Mouse (Mus musculus) adrenal gland, postnatal 4 days (tissue): ENCODE results near the gene Dnajb6. TPM values are rescaled to one million over a fixed set of nuclear protein-coding genes. Genes with fewer than 3 reads are reported as not detected.
A peak's percentile ranks its signal among the peaks of the same experiment; 100 is the strongest.
"Not testable (repeated sequence)": the region's sequence is repeated elsewhere in the genome, so short reads cannot be mapped to it uniquely, and the experiment has no call there.

ENCODE experiments used
- DNase-seq, 2 experiments: peaks; one replicate each; pipeline ENCODE4 v3.0.0; 2021 to 2022; ENCODE audit warnings: low spot score in 2 of 2, mixed read lengths in 2 of 2
- long read RNA-seq, 2 experiments: library from polyadenylated mRNA; stranded (forward); transcript quantifications; one replicate each; pipeline ENCODE4 v2.0.0; 2021
- total RNA-seq, 2 experiments: library from RNA; stranded (reverse); gene quantifications; 2 replicates each; pipeline ENCODE4 v1.2.3; 2021

Gene Dnajb6
- total RNA-seq: 100 to 1,000 TPM; 125 to 146 TPM
- long read RNA-seq, experiment 1, transcript Dnajb6-203 (8 exons, 1,605 nt): major isoform, 74 of 141 reads
- long read RNA-seq, experiment 1, transcript Dnajb6-201 (10 exons, 2,918 nt): minor isoform, 40 of 141 reads
- long read RNA-seq, experiment 1, partial matches to known transcripts: 5 of 141 reads
- long read RNA-seq, experiment 1, other reads (novel, unspliced or antisense): 17 of 141 reads
- long read RNA-seq, experiment 2, transcript Dnajb6-201 (10 exons, 2,918 nt): minor isoform, 32 of 181 reads
- long read RNA-seq, experiment 2, transcript Dnajb6-203 (8 exons, 1,605 nt): major isoform, 101 of 181 reads
- long read RNA-seq, experiment 2, partial matches to known transcripts: 15 of 181 reads
- long read RNA-seq, experiment 2, other reads (novel, unspliced or antisense): 29 of 181 reads

- peak; percentile 95 to 97 for DNase-seq
Measured at GRCm38 (mm10) chr5:29735557-29736061, at the start of gene Dnajb6, which contains the start of gene Gm5129. Gene Dnajb6 (plus strand): TSS chr5:29735688. Gene Gm5129 (minus strand): TSS chr5:29735936.

- DNase-seq: no peak
Measured at GRCm38 (mm10) chr5:29687671-29688070, 47.8 kb upstream of the Dnajb6 start.

- DNase-seq: no peak
Measured at GRCm38 (mm10) chr5:29688352-29688751, 47.1 kb upstream of the Dnajb6 start.

DNA sequence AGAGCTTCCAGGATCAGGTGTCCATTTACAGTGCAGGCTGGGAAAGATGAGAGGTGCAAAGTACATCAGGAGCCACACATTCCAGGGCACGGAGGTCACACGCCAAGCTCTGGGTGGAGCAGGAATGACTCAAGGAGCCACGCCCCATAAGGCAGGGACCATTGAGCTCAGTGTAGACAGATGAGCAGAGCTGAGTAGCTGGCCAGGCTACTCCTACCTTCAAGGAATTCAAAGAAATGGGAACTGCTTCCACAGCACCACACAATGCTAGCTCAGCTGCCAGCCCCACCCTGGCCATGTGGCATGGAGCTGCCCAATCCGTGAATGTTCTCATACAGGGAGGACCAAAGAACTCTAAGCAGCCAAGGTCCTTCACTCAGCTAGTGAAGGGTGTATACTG is 37.0 kb upstream of the Dnajb6 start:
- DNase-seq: no peak

DNA sequence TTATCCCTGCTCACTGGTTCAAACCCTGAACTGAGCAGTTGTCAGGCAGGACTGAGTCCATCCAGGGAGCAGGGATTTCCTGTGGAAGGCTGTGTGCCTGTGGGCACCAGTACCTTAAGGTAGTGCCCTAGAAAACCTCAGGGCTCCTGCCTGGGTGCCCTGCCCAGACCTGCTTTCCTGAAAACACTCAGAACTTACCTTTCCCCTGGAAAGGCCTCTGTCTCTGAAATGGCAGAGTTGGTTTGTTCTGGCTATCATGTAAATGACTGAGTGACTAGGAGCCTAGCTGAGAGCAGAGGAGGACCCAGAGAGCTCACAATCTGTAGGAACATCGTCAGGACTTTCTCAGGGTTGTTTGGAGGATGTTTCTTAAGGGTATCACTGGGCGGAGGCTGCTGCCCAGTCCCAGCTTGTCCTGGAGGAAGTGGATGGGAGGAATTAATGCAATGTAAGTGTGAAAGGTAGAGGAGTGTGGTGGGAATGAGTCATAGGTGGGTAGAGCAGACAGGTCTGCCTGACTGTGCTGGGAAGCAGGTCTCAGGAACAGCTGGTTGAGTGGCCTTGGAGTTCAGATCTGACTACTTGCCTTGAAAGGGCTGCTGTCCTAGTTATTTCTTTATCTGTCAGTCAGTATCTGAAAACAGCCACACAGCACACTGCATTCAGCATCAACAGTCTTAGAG is 35.8 kb upstream of the Dnajb6 start:
- DNase-seq: no peak

DNA sequence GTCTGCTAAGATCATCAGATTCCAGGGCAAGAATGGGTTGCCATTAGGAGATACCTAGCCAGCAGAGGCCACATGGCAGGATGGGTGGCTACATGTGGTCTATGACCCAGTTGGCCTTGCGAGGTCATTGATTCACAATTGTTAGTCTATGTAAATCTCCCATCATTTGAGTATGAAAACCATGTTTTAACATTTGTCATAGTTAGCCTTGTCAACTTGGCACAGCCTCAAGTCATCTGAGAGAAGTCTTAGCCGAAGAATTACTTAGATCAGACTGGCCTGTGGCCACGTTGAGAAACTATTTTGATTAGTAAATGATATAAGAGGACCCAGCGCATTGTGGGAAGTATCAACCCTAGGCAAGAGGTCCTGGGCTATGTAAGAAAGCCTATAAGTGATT is 28.2 kb upstream of the Dnajb6 start:
- DNase-seq: no peak

DNA sequence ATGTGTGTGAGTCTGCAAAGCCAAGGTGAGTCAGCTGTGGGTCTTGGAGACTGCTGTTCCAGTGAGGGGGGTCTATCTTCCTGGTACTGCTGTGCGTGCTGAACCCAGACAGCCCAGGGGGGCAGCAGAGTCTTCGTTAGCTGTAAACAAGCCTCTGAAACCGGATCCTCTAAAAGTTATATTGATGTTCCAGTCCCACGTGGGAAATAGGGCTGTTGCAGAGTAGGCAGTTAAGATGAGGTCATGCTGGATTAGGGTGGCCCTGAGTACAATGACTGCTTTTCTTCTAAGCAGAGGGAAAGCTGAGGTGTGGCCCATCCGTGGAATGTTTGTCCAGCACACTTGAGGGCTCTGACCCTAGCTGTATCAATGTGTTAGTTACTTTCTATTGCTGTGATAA is 27.2 kb upstream of the Dnajb6 start:
- no peak for DNase-seq

DNA sequence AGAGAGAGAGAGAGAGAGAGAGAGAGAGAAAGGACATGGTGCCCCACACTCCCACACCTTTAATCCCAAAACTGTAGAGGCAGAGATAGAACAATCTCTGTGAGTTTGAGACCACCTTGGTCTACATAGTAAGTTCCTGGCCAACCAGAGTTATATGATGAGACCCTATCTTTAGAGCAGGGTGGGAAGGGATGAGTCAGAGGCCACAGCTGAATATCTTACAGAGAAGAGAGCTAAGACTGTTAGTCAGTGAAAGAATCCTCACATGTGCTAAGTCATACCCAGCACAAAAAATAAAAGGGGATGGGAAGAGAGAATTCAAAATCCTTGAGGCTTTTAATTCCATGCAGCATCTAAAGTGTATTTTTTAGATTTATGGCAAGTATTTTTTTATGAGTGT is 23.9 kb upstream of the Dnajb6 start:
- DNase-seq: no peak

DNA sequence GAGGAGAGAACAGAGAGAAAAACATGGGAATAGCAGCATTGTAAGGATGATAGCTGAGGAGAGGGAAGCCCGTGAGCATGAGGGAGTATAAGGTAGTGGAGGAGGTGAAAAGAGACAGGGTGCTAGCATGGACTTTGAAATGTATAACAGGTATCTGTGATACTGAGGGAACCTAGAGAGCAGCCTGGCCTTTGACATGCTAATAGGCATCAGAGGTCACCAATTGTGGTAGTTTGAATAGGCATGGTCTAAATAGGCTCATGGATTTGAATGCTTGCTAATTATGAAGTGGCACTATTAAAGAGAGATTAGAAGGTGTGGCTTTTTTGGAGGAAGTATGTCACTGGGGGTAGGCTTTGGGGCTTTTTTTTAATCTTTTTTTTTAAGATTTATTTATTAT is 22.6 kb upstream of the Dnajb6 start:
- DNase-seq: no peak

DNA sequence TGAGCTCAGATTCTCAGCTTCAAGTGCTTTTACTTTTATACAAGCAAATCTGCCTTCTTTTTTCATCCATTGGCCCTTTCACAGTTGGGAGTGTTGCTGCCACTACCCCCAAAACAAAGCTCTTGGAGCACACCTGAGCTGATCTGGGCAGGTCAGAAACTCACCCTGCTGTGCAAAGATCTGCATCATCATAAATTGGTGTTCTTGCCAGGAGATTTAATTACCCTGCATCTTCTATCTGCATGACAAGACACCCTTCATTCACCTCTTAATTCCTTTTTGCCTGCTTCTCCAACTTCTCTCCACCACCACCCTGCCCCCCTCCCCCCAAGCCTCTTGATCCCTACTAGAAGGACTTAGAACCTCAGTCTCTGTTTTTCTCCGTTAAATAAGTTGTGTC is 14.3 kb upstream of the Dnajb6 start:
- DNase-seq: no peak

- DNase-seq: no peak
Measured at GRCm38 (mm10) chr5:29725369-29725768, 10.1 kb upstream of the Dnajb6 start.

GRCm38 (mm10) chr5:29726070-29726469 is 9.4 kb upstream of the Dnajb6 start:
- DNase-seq: not testable (repeated sequence)

DNA sequence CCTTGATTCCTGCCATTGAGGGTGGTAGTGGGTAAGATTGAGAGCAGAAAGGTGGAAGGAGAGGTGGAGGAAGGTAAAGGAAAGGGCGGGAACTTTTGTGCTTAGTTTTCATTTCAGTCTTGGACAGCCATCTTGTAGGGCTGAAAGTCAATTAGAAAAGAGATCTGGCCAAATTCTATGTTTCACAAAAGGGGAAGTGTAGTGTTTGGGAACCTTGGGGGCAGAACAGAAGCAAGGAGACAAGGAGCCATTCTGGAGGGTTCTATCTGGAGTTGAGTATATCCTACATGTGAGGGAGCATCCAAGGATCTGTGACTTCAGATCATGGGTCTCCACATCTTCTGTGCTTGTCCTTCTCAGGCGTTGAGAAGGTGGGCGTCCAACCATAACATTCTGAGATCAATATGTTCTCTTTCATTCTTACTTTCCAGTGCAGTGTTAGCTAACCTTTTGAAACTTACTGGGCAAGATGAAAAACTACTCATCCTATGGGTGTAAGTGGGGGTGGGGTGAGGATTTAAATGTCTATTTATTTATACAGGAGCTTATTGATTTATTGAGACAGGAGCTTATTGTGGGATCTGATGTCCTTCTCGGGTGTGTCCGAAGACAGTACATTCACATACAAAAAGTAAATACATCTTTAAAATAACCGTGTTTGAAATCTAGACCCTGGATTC is 517 bp upstream of the Dnajb6 start:
- DNase-seq: no peak

DNA sequence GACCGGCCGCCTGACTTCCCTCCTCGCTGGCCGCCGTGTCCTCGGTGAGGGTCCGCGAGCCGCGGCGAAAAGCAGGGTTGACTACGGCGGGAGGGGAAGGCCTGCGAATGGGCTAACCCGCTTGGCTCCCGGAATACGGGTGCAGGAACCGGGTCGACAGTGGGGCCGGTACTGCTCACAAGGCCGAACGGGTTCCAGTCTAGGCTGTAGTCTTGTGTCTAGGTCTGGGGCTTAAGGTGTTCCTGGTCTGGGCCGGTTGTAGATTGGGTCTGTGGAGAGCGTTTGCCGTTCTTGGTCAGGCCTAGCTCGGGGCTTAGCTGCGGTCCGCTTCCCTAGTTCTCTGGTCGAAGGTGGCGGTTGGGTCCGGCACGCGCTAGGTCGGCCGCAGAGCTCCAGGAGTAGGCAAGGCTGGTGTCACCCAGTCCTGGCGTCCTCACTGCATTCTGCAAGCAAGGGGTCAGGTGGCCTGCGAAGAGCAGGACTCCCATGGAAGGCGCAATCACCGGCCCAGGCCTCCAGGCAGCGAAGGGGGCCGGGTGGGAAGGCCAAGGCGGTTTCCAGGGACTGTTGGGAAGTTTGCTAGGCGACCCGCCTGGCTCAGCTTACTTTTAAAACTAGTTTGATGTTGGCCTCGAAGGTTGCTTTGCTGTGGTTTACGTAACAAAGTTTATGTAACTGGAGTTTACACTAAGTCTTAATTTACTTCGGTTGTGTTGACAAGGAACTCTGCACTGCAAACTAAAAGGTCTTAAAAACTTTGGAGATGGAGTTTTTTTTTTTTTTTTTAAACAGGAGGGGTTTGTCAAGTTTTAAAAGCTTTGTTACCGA is 799 bp downstream of the Dnajb6 start:
- DNase-seq: peak; percentile 42 to 47

DNA sequence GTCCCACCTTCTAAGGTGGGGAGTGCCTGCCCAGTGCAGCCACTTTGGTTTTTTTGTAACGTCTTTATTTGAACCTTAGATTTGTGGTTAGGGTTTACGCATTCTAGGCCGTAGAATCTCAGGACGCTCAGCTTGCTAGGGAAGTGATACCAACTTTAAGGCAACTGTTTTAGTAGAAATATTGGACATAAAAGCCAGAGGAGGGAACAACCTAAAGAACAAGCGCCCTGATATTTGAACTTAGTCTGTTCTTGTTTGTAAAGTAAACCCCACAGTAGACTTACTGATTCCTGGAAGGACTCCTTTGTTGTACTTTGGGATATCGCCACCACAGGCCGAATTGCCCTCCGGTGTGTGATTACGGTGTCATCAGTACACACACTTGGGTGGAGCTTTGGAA is 1.5 kb downstream of the Dnajb6 start:
- DNase-seq: no peak

DNA sequence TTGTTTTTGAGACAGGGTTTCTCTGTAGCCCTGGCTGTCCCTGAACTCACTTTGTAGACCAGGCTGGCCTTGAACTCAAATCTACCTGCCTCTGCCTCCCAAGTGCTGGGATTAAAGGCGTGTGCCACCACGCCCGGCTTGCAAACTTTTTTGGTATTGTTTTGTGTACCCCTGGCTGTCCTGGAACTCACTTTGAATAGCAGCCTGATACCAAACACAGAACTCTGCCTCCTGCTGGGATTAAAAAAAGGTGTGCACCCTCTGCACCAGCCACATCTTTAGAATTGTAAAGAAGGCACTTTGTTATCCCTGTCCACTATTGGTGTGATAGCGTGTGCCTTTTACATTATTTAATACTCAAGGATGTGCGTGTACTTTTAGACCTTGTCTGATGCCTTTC is 2.0 kb downstream of the Dnajb6 start:
- no peak for DNase-seq

GRCm38 (mm10) chr5:29738076-29738475 is 2.6 kb downstream of the Dnajb6 start:
- DNase-seq: no peak

- no peak for DNase-seq
Measured at GRCm38 (mm10) chr5:29740651-29741050, 5.2 kb downstream of the Dnajb6 start.

GRCm38 (mm10) chr5:29741093-29741492 is 5.6 kb downstream of the Dnajb6 start:
- no peak for DNase-seq

DNA sequence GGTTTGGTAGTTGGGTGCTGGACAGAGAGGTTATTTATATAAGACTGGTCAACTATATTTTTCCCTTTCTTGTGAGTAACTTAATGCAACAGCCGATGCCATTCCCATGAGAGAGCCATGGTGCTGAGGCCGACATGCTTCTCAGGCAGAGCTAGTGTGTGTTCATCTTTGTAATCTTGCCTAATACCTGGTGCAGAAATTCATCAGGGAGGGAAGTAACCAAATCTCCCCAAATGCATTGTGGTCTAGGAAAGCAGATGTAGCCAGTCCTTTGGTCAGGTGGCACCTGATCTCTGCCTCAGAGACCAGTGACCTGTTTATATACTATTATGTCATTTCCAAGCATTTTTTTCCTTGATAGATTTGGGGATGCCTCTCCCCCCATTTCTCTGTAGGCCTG is 12.2 kb downstream of the Dnajb6 start:
- no peak for DNase-seq

GRCm38 (mm10) chr5:29751306-29751705 is 15.8 kb downstream of the Dnajb6 start:
- DNase-seq: no peak
